Mouse (Mus musculus) right cerebral cortex, postnatal 14 days (tissue): Measurements from ENCODE around the gene Cryba1.

Source experiments
- DNase-seq: peaks from one replicate; pipeline ENCODE4 v3.0.0; 2022

Gene Cryba1

DNA sequence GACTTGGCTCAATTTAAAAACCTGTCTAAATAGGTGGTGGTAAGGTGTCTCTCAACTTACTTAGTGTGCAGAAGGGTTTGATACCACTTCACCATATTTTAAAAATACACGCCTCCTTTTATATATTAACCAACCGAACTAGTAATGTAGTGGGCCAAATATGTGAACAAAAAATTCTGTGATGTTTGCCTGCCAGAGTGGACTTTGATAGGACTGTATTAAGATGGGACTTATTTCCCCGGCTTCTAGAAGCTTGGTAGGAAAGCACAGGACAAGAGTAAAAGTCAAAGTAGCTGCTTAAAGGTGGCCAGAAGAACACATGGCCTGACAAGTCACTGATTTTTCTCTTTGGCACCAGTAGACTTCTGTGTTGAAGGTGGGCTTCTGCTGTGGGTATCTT lies 11.3 kb downstream of the Cryba1 start:
- DNase-seq, result no peak

GRCm38 (mm10) chr11:77709039-77709438 lies 16.0 kb downstream of the Cryba1 start:
- no peak for DNase-seq

DNA sequence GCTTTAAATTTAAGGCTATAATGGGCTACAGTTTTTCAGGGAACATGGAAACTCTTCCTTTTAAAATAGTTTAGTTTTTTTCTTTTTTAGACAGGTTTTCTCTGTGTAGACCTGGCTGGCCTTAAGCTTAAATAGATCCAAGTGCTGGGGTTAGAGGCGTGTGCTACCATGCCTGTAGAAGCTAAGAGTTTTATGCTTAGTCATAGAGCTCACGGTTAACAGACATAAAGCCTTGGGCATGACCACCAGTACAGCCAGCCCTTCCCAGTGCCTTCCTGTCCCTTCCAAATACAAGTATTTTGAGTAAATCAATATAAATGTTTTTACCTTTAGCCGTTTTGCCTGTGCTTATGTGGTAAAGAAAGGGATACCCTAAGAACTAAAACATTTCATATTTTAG lies 19.2 kb downstream of the Cryba1 start:
- DNase-seq, result no peak

DNA sequence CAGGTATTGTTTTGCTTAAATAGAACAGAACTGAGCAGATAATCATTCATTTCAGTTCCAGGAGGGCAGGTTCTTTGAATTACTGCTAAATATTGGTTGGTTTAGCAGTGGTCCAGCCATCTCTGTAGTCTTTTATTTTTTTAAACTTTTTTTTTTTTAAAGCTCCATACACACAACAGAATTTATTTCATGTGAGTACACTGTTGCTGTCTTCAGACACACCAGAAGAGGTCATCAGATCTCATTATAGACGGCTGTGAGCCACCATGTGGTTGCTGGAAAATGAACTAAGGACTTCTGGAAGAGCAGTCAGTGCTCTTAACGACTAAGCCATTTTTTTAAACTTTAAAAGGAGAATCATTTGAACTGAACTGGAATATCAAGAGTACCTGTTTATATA lies 27.9 kb downstream of the Cryba1 start:
- DNase-seq, result no peak

- DNase-seq, result no peak
These were observed 32.1 kb downstream of the Cryba1 start for GRCm38 (mm10) chr11:77693026-77693425.

GRCm38 (mm10) chr11:77687541-77688131 lies 37.4 kb downstream of the Cryba1 start:
- peak; percentile 34 for DNase-seq

DNA sequence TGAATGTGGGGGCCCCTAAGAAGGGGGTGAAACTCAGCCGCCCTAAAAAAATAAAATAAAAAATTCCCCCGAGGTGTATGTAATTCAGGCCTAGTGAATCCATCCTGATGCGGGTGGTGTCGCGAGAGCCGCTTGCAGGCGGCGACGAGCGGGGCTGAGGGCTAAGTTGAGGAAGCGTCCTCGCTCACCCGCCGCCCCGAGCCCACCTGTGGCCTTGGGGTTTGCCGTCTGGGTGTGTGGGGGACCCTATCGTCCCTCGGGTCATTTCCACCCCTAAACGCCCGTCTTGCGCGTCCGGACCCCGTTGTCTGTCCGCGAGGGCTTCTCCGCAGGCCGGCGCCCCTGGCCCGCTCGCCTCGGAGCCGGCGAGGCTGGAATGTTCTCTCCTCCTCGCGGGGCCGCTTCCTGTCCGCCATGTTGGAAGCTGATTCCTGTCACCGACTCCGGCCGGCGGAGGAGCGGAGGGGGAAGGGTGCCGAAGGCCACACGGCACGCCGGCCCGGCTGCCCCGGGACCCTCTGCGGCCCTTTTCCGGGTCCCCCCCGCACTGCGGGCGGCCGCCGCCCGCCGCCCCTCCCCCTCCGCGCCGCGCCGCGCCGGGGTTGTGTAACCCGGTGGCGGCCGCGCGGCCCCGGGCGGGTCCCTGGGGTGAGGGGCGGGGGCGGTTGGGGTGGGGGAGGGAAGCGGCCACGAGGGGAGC lies 38.1 kb downstream of the Cryba1 start:
- DNase-seq, result peak; percentile 57

DNA sequence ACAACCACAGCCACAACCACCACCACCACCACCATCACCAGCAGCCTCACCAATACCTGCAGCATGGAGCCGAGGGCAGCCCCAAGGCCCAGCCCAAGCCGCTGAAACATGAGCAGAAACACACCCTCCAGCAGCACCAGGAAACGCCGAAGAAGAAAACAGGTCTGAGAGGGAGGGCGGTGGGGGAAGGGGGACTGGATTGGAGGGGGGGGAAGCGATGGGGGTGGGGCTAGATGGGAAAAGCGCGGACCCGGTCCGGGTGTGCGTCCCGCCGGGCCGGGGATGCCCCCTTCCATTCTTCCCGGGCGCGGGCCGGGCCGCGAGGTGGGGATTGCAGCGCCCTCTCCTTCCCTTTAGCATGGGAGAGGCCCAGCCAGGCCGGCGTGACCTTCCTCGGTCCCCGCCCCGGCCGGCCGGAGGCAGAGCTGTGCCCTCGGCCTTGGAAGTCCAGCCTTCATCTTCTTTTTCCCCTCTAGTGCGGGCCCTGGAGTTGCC lies 38.7 kb downstream of the Cryba1 start:
- DNase-seq, result no peak

DNA sequence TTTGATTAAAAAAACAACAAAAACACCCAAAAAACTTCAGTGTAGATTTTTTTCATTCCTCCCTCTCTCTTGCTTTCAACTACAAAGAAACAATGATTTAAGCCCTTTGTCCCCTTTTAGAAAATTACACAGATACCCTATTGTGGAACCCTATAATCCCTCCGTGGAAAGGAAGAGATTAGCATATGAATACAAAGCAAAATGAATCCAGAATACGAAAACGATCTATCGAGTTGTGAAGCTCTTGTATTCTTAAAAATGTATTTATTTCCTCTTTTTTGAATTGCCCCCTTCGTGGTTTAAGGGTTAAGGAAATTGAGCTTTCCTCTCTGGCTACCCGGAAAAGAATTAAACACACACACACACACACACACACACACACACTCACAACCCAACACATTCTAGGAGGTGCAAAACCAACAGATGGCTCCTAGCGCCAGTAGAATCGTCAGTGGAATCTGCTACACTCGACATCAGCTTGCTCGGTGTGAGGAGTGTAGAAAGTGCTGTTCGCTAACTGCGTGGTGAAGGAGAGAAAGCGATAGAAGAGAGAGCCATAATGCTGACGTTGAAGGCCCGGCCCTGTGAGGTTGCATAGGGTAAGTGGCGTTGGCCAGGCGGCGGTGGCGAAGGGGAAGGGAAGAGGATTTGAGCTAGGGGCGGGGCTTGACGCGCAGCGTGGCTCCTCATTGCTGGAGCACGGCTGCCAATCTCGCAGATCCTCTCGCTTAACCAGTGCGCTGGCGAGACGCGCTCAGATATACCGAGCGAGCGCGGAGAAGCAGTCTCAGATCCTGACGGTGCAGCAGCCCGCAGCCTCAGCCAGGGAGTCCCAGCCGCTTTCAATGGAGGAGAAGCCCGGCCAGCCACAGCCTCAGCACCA lies 39.5 kb downstream of the Cryba1 start, which contains the start of gene Nufip2:
Nufip2 (plus strand) TSS at position 773 of the 883 bp plus-strand sequence.
- peak; percentile 98 for DNase-seq

- no peak for DNase-seq
These were observed 40.2 kb downstream of the Cryba1 start for GRCm38 (mm10) chr11:77684896-77685295.

- DNase-seq, result no peak
These were observed 45.1 kb downstream of the Cryba1 start for GRCm38 (mm10) chr11:77680018-77680417.

DNA sequence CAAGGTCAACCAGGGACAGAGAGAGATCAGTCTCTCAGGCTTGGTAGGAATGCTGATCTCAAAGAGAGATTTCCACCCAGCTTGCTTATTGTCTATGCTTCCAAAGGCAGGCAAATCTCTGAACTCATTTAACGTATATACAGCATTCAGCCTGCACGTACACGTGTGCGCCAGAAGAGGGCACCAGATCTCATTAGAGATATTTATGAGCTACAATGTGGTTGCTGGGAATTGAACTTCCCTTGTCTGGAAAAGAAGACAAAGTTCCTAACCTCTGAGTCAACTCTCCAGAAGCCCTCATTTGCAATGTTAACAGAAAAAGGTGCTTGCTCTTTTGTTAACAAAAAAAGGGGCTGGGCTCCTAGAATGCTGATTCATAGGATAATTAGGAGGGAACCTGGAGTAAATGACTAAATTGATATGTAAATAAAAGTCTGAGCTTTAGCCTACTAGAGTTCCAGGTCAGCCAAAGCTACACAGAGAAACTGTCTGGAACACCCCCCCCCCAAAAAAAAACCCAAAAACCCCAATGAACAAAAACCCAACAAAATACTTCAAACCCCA lies 51.6 kb downstream of the Cryba1 start:
- no peak for DNase-seq

DNA sequence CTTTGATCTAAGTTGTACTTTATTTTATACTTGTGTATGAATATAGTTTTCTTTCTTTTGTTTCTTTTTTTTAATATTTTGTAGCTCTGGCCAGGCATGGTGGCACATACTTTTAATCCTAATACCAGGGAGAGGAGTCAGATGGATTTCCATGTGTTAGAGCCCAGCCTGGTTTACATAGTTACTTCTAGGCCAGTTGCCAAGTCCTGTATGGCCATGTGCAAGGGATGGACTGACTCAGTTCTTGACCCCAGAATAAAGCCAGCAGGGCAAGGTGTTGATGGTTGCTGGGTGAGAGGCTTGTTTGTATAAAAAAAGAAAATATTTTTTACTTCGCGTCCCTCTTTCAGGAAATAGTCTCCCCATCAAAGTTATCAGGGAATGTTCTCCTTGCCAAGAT lies 52.3 kb downstream of the Cryba1 start:
- DNase-seq, result no peak
